Mouse (Mus musculus) adrenal gland, postnatal 36 days (tissue): Measurements from ENCODE around the gene Pgam1. TPM values are rescaled to one million over a fixed set of nuclear protein-coding genes. Genes with fewer than 3 reads are reported as not detected.
A peak's percentile ranks its signal among the peaks of the same experiment; 100 is the strongest.
"Not testable (repeated sequence)": the region's sequence is repeated elsewhere in the genome, so short reads cannot be mapped to it uniquely, and the experiment has no call there.

Source experiments
- DNase-seq, 2 experiments: peaks; one replicate each; pipeline ENCODE4 v3.0.0; 2021; ENCODE audit warnings: mixed read lengths in 1 of 2
- total RNA-seq, 2 experiments: library from RNA; stranded (reverse); gene quantifications; 2 replicates each; pipeline ENCODE4 v1.2.3; 2021

The Pgam1 gene
- total RNA-seq, 2 experiments from 2014 or later: 791 to 814 TPM

DNA sequence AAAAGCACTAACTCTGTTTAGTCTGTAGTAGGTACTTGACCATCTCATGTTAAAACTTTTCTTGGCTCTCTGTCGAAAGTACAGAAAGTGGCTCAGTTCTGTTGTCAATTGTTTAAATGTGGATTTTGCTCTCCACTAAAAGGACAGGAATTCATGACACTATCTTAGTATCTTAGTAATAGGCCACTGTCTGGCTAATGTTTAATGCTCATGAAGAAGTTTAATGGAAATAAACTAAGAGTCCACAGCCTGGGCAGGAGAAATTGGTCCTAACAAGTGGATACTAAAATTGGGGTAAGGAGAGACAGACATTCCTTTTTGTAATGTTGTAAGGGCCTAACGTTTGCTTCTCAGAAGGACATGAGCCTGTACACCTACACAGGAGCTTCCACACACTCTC, 1.3 kb upstream of the Pgam1 start:
- DNase-seq: no peak

- DNase-seq: peak; percentile 79 to 85
Observed at GRCm38 (mm10) chr19:41912121-41913080, 678 bp downstream of the Pgam1 start.

DNA sequence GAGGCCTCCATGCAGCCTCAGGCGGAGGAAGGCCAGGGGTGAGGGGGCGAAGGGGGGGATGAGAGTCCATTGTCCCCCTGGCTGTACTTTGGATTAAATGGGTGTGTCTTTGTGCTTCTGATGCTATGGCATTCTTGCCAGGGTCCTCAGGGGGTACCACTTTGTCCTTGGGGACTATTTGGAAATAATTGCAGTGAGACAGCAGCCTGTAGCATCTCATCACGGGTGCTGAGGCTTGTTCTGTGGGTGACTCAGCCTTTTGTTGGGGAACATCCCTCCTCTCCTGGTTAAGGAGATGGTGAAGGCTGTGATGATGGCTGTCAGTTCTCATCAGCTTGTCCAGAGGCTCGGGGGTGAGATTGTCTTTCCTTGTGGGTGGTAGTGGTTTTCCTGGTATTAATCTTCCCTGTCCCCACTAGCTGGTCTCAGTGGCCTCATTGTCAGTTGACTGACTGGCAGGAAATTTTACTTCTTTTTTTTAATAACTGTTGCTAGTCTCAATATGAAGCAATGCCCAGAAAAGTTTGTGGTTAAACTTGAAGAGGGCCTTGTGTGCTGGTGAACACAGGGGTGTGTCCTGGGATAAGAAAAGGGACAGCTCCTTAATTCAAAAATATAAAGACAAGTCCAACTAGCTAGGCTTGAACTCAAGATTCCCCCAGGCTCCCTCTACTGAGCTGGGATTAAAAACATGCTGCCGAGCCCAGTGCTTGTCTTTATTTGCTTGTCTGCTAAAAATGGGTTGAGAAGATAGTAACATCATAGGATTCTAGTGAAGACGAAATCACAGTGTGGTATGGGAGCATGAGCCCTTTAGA, 2.3 kb downstream of the Pgam1 start:
- DNase-seq: peak in 1 of 2 experiments; percentile 29

DNA sequence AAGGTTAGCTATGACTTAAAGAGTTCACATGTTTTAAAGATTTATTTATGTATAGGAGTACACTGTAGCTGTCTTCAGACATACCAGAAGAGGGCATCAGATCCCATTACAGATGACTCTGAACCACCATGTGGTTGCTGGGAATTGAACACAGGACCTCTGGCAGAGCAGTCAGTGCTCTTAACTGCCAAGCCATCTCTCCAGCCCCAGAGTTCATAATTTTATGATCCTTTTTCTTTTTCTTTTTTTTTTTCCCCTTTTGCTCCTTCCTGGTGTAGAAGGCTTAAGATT, 2.8 kb downstream of the Pgam1 start:
- not testable (repeated sequence) for DNase-seq

DNA sequence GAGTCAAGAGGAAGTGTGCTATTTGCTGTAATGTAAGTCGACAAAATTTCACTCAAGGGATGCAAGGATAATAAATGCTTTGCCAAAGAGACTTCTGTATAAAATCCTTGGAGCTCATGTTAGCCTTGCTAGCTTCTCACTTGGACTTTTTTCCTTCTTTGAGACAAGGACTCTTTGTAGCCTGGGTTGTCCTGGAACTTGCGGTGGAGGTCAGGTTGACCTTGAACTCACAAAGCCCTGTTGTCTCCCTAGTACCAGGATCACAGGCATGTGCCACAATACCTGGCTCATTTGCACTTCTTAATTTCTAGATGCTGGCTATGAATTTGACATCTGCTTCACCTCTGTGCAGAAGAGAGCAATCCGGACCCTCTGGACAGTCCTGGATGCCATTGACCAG, 3.6 kb downstream of the Pgam1 start:
- DNase-seq: no peak

DNA sequence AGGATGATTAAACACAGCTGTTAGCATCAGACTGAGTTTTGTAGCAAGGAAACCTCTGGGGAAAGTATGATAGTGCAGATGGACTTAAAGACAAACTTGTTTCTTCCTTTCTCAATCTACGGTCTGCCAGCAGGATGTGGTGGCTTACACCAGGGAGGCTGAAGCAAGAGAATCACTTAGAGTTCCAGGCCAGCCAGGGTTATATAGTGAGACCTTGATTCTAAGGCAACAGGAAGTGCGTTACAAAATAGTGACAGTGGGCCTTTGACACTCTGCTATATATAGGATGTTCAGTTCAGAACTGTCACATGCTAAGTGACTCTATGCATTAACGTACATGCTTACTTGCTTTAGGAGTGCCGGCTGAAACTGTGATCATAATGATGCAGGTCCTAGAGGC, 5.1 kb downstream of the Pgam1 start:
- DNase-seq: no peak

DNA sequence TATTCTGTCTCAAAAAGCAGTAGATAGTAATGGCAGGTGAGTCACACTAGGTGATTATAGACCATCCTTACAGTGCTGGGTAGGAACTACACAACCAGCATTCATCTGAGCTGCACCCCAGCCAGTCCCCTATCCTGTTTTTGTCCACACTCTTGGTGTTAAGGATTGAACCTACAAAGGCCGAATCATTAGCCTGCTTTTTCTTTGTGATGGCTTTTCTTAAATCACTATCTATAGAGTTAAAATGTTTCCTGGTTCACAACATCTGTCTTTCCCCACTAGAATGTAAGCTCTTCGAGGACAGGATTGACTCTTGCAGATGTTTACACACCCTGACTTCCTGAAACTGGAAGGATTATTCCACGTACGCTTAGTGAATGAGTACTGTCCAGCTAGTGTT, 7.7 kb downstream of the Pgam1 start:
- no peak for DNase-seq

- DNase-seq: no peak
Observed at GRCm38 (mm10) chr19:41920412-41921067, 8.8 kb downstream of the Pgam1 start.

DNA sequence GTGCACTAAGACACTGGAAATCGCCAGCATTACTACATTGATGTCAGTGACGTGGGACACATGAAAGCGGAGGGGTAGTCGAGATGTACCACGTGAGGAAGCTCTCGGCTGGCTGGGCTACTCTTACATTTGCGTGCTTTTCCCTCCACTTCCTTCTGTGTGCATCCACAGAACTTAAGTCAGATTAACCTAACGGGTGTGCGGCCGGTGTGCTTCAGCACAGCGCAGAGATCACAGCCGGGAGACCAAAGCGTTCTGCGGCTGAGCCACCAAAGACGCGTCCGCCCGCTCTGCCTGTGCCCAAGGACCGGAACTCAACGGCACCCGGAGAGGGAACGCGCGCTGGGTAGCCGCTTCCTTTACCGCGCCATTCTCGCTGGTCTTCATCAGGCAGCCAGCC, 21.0 kb downstream of the Pgam1 start:
- no peak for DNase-seq

DNA sequence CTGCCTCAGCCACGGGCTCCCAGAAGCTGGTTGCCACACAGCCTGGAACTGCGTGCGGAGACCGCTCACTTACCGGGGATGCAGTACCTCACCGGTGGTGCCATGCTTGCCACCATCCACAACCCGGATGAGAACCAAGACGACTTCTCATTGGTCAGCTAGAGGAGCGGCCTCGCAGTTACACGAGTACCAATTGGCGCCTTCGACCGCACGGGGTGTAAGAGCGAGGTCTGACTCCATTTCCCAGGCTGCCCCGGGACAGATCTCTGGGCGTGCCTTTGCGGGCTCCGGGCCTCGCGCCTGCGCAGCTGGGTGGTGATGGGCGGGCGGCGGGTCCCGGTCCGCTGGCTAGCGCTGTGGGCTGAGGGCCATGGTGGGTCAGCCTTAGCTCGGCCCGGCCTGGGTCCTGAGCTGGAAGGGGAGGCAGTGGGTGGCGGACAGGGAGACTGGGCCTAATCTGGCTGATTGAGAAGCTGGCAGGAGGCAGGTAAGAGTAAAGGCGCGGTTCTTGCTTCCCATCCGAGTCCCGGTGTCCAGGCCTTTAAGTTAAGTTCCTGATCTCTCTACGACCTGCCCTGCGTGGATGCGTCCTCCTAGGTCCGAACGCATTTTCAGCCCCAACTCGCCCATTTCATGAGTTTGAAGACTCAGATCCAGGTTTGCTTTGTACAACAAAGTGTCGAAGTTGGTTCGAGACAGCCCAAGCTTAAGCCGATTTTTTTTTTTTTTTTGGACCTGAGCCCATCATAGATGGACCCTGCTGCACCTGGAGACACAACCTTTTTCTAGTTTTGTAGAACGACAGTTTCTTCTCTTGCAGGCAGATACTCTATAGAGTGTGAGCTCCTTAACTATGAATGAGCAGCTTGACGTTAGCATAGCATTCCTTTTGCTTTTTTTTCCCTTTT, 21.7 kb downstream of the Pgam1 start, which contains the start of the genes Exosc1 and Zdhhc16:
TSS of gene Exosc1 (minus strand) at position 245 of the 908 bp plus-strand sequence.
TSS of gene Zdhhc16 (plus strand) at position 302 of the 908 bp plus-strand sequence.
- DNase-seq: peak; percentile 99

GRCm38 (mm10) chr19:41934124-41934523, 22.4 kb downstream of the Pgam1 start:
- no peak for DNase-seq

- no peak for DNase-seq
Observed at GRCm38 (mm10) chr19:41935921-41936320, 24.2 kb downstream of the Pgam1 start.

- no peak for DNase-seq
Observed at GRCm38 (mm10) chr19:41938539-41938938, 26.8 kb downstream of the Pgam1 start.

GRCm38 (mm10) chr19:41943841-41944240, 32.1 kb downstream of the Pgam1 start:
- DNase-seq: peak in 1 of 2 experiments; percentile 10

DNA sequence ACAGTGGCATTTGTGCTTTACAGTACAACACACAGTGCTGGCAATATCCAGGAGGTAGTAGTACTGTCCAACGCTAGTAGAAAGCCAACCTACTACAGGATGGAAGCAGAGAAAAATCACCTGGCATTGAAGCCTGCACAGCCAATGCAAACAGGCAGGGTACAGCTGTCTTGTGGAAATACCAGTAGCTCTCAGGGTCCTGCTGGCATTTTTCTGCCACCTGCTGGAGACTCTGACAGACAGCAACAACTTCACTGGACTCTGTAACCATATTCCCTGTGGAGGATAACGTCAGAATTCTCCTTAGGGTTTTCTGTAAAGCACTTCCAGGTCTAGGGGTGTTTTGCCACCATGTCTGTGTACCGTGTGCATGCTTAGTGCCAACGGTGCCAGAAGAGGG, 40.6 kb downstream of the Pgam1 start:
- DNase-seq: peak; percentile 8 to 21

GRCm38 (mm10) chr19:41953574-41953973, 41.9 kb downstream of the Pgam1 start:
- DNase-seq: no peak

Other genes starting within 250 kb of the Pgam1 start
- gene Slit1, start 168.3 kb upstream of the Pgam1 start, total RNA-seq: 10 to 100 TPM in 1 of 2 experiments, 1 to 10 TPM in 1; 7.6 to 18.4 TPM
- gene Arhgap19, start 109.9 kb upstream of the Pgam1 start, total RNA-seq: 1 to 10 TPM; 5.0 to 5.8 TPM
- gene Frat1, start 82.0 kb upstream of the Pgam1 start, total RNA-seq: 1 to 10 TPM; 4.9 to 7.8 TPM
- 1 to 10 TPM; 2.9 to 3.4 TPM for gene Frat2, start 63.8 kb upstream of the Pgam1 start, total RNA-seq
- 10 to 100 TPM; 12.5 to 23.2 TPM for gene Rrp12, start 15.8 kb upstream of the Pgam1 start, total RNA-seq
- gene Exosc1, start 21.5 kb downstream of the Pgam1 start, total RNA-seq: 10 to 100 TPM; 28.3 to 31.7 TPM
- 10 to 100 TPM; 30.1 to 30.9 TPM for gene Zdhhc16, start 21.6 kb downstream of the Pgam1 start, total RNA-seq
- gene Mms19, start 69.2 kb downstream of the Pgam1 start, total RNA-seq: 10 to 100 TPM; 20.2 to 23.9 TPM
- 10 to 100 TPM; 17.1 to 17.5 TPM for gene Ubtd1, start 69.8 kb downstream of the Pgam1 start, total RNA-seq
- gene Ankrd2, start 124.1 kb downstream of the Pgam1 start, total RNA-seq: under 1 TPM in 1 of 2 experiments, not detected in 1; 0.49 TPM
- 1 to 10 TPM; 4.3 to 6.7 TPM for gene Hoga1, start 133.7 kb downstream of the Pgam1 start, total RNA-seq
- under 1 TPM; 0.30 to 0.33 TPM for gene 4933411K16Rik, start 140.3 kb downstream of the Pgam1 start, total RNA-seq
- gene Morn4, start 174.4 kb downstream of the Pgam1 start, total RNA-seq: 10 to 100 TPM in 1 of 2 experiments, 1 to 10 TPM in 1; 8.2 to 12.2 TPM
- 10 to 100 TPM; 61.7 to 76.3 TPM for gene Pi4k2a, start 178.5 kb downstream of the Pgam1 start, total RNA-seq
- gene Avpi1, start 217.1 kb downstream of the Pgam1 start, total RNA-seq: 10 to 100 TPM; 86.6 to 91.5 TPM
- gene Marveld1, start 235.5 kb downstream of the Pgam1 start, total RNA-seq: 10 to 100 TPM; 32.7 to 38.8 TPM